Mouse (Mus musculus) ES-E14 (cell line): Measurements from ENCODE around the gene Sel1l3. TPM values are rescaled to one million over a fixed set of nuclear protein-coding genes. Genes with fewer than 3 reads are reported as not detected.

ENCODE experiments used
- DNase-seq: peaks from one replicate; pipeline ENCODE4 v3.0.0-alpha.2; 2013; ENCODE audit warnings: low read depth, low spot score
- H3K27ac ChIP-seq: 2 replicates; pipeline ENCODE4 v1.5.1; 2012; ENCODE audit warnings: low read depth, mild to moderate bottlenecking, low read length, moderate library complexity, mixed read lengths; ENCODE audit not compliant: poor library complexity, insufficient read depth, severe bottlenecking
- H3K36me3 ChIP-seq: 2 replicates; pipeline ENCODE4 v1.6.1; 2012; ENCODE audit warnings: mild to moderate bottlenecking, low read length, moderate library complexity, mixed read lengths; ENCODE audit not compliant: control insufficient read depth, poor library complexity, insufficient read depth, severe bottlenecking
- H3K4me1 ChIP-seq, 2 experiments: fragments of 150-350 bp in 1 of 2; sonication (generic) in 1 of 2; 2 replicates each; pipeline ENCODE4 v1.6.1; 2012; ENCODE audit warnings: low read length in 2 of 2, mild to moderate bottlenecking in 1 of 2, mixed read lengths in 1 of 2; ENCODE audit not compliant: control insufficient read depth in 2 of 2, insufficient read depth in 2 of 2, poor library complexity in 1 of 2
- H3K4me3 ChIP-seq, 2 experiments: fragments of 150-350 bp in 1 of 2; sonication (generic) in 1 of 2; 2 replicates each; pipeline ENCODE4 v1.5.1; 2012; ENCODE audit warnings: low read length in 2 of 2, low read depth in 1 of 2, mild to moderate bottlenecking in 1 of 2, mixed read lengths in 1 of 2; ENCODE audit not compliant: insufficient read depth in 1 of 2, poor library complexity in 1 of 2, severe bottlenecking in 1 of 2
- H3K9ac ChIP-seq: 2 replicates; pipeline ENCODE4 v1.6.1; 2012; ENCODE audit warnings: low read depth, mild to moderate bottlenecking, low read length, mixed read lengths; ENCODE audit not compliant: poor library complexity, insufficient read depth, severe bottlenecking
- H3K9me3 ChIP-seq: fragments of 150-350 bp; sonication (generic); 2 replicates; pipeline ENCODE4 v1.6.1; 2012; ENCODE audit warnings: low read depth, mild to moderate bottlenecking, low read length; ENCODE audit not compliant: control insufficient read depth, insufficient read depth
- CHD2 ChIP-seq: IDR thresholded peaks from 2 replicates; pipeline ENCODE4 v1.6.1; 2014; ENCODE audit warnings: mild to moderate bottlenecking, low read depth, low read length, inconsistent platforms
- HCFC1 ChIP-seq: IDR thresholded peaks from 2 replicates; pipeline ENCODE4 v1.6.1; 2012; ENCODE audit warnings: low read length, inconsistent platforms, borderline replicate concordance; ENCODE audit not compliant: insufficient read depth
- MAFK ChIP-seq: IDR thresholded peaks from 2 replicates; pipeline ENCODE4 v1.6.1; 2014; ENCODE audit warnings: mild to moderate bottlenecking, low read depth, low read length, inconsistent platforms; ENCODE audit not compliant: insufficient read depth
- ZC3H11A ChIP-seq: IDR thresholded peaks from 2 replicates; pipeline ENCODE4 v1.6.1; 2012; ENCODE audit warnings: low read depth, mild to moderate bottlenecking, inconsistent platforms, low read length, borderline replicate concordance
- ZNF384 ChIP-seq: IDR thresholded peaks from 2 replicates; pipeline ENCODE4 v1.6.1; 2012; ENCODE audit warnings: low read depth, low read length, inconsistent platforms
- in situ Hi-C, 2 experiments: fragments of 600-800 bp; cut with MboI; formaldehyde crosslinking; loops; one replicate each; pipeline ENCODE4 v1.15.1; 2025; ENCODE audit warnings: low sequenced_read_pairs in 2 of 2, inconsistent platforms in 1 of 2; ENCODE audit not compliant: unreplicated experiment in 2 of 2
- total RNA-seq: library from RNA; depleted of rRNA; stranded (reverse); fragments of 300-350 nt; gene quantifications from 2 replicates; pipeline ENCODE4 v1.2.3, GENCODE M21; 2012

Sel1l3 gene
- total RNA-seq, 1 experiment, result 1.3 TPM

DNA sequence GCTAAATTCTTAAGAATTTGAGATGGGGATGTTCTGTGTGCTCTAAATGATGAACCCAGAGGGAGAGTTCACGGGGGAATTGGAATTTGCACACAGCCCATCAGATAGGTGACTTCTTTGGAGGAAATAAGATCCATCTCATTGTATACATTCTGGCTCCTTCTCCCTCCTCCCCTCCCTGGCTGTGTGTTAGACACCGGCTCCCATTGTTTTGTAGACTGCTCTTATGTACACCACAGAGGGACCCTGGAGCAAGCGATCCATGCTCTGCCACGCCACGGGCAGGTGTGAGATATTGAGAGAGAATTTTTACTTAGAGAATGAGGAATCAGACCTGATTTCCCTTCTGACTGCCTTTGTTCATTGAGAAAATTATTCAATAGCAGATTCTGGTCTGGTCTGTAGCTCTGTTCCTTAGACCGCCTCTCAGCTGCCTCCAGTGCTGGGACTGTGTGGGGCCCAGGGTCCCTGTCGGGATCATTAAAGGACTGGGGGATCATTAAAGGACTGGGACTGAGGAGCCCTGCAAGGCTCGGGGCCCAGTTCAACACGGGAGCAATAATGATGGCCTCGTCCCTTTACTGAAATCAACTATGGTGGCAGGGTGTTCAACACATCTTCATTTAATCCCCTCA is 67.6 kb downstream of the Sel1l3 start:
- DNase-seq, result no peak
- TF ChIP-seq ZNF384 (no peak), CHD2 (no peak), ZC3H11A (no peak), HCFC1 (no peak), MAFK (no peak)
- no peaks in the 10 kb centered on the region for H3K36me3 ChIP-seq
- H3K9me3 ChIP-seq, result no peaks in the 10 kb centered on the region
- no peak overlapping the region for H3K4me3 ChIP-seq
- H3K27ac ChIP-seq, result no peak overlapping the region
- no peaks in the 10 kb centered on the region for H3K4me1 ChIP-seq
- no peak overlapping the region for H3K9ac ChIP-seq
- in situ Hi-C loops, result no loop called here

DNA sequence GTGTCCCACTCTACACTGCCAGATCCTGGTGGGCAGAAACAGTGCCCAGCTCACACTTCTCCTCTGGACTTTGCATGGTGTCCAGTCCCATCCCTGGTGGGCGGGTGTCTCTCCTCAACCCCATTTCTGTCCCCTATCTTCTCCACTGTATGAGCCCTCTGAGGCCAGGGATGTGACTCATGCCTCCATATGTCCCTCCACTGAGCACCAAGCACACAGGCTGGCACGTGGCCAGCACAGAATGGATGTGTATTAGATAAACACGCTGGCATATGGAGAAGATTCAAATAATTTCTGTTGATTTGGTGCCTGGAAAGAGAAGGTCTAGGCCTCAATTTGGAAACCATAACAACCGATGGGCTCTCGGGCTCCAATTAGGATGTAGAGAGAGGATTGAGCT is 71.1 kb downstream of the Sel1l3 start:
- no peaks in the 10 kb centered on the region for H3K9me3 ChIP-seq
- no peaks in the 10 kb centered on the region for H3K4me1 ChIP-seq
- TF ChIP-seq ZC3H11A (no peak), CHD2 (no peak), ZNF384 (no peak)
- H3K9ac ChIP-seq, result no peak overlapping the region
- DNase-seq, result no peak
- H3K36me3 ChIP-seq, result no peaks in the 10 kb centered on the region
- no peak overlapping the region for H3K27ac ChIP-seq
- in situ Hi-C loops, result no loop called here
- H3K4me3 ChIP-seq, result no peak overlapping the region

DNA sequence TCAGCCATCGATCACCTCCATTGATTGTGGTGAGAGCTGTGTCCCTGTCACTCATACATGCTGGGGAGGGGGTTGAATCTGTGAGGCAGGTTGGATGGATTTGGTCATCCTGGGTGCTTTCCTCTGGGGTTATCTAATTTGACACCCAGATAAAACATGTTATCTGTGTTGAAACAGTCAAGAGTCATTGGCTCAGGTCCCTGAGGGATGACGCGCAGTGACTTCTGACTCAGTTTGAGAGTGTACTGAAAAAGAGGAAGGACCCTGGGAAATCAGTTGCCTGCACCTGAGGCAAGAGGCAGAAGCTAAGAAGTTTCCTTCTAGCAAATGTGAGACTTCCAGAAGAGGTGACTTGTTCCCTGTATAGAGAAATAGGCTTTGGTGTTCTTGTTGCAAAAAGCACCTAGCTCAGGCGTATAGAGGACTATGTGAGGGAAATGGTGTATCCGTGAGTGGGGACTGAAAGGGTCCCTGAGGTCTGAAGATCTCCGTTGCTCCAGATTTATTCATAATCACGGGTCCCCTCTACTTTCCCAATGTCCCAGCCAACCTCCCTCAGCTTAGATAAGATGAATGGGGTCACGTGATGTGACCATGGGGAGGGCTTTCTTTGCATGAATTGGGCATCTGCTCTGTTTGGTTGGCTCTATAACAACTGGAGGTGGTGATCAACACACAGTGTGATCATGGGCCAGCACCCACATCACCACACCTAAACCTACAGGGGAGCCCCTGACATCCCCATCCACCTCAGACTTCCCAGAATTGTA is 73.4 kb downstream of the Sel1l3 start:
- TF ChIP-seq ZC3H11A (no peak), HCFC1 (no peak), MAFK (no peak)

DNA sequence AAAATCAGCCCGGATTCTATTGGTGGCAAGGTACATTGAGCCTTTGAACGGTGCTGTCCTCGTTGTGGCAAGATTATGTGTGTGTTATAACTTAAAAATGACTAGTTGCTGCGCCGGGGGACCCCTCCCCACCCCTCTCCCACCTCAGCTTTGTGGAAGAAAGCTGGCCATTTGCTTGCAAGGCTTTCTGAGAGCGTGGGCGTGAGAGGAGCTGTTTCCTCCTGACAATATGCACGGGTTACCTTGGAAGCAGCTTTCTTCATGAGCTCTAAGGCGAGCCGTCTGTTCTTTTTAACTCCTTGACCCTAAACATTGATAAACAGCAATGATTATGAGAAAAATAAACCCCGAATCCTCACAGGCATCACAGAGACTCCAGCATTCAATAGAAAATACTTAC is 74.2 kb downstream of the Sel1l3 start:
- no peaks in the 10 kb centered on the region for H3K9me3 ChIP-seq
- H3K9ac ChIP-seq, result no peak overlapping the region
- no peak overlapping the region for H3K4me3 ChIP-seq
- no peak overlapping the region for H3K27ac ChIP-seq
- no peak for TF ChIP-seq ZNF384
- no peak for TF ChIP-seq ZC3H11A
- no peak for TF ChIP-seq MAFK
- no peak for TF ChIP-seq CHD2
- TF ChIP-seq HCFC1, result no peak
- H3K36me3 ChIP-seq, result no peaks in the 10 kb centered on the region
- no peak for DNase-seq
- in situ Hi-C loops, result no loop called here
- H3K4me1 ChIP-seq, result no peaks in the 10 kb centered on the region

More for the DNA sequence above, 73.4 kb downstream of the Sel1l3 start:
- in situ Hi-C loops, result no loop called here
- H3K4me3 ChIP-seq, result no peak overlapping the region
- H3K9me3 ChIP-seq, result no peaks in the 10 kb centered on the region
- H3K27ac ChIP-seq, result no peak overlapping the region
- no peak overlapping the region for H3K9ac ChIP-seq
- no peak for DNase-seq
- H3K36me3 ChIP-seq, result no peaks in the 10 kb centered on the region
- no peaks in the 10 kb centered on the region for H3K4me1 ChIP-seq
